Mouse (Mus musculus): ENCODE results near the gene Rec8. TPM values are rescaled to one million over a fixed set of nuclear protein-coding genes. Genes with fewer than 3 reads are reported as not detected.

Rec8 gene
- polyA plus RNA-seq, 1 experiment: not detected

GRCm38 (mm10) chr14:55608339-55608738 lies 9.5 kb upstream of the Rec8 start:
- Histone ChIP-seq H3K79me3 (ENCODE audit: low read depth) (no peaks in the 10 kb centered on the region), H3K36me3 (ENCODE audit: control insufficient read depth, insufficient read depth) (peaks cover 42% of the 10 kb centered on the region), H3K4me3 (ENCODE audit: insufficient read depth, poor library complexity, severe bottlenecking) (no peak overlapping the region), H3K79me2 (ENCODE audit: control insufficient read depth, insufficient read depth) (no peaks in the 10 kb centered on the region), H3K27me3 (ENCODE audit: control insufficient read depth, insufficient read depth, insufficient read length) (no peaks in the 10 kb centered on the region), H3ac (ENCODE audit: control insufficient read depth, insufficient read length, low read depth) (no peak overlapping the region)
- no peak for TF ChIP-seq MYOG (IDR thresholded peaks at IDR 0.05; ENCODE audit: control insufficient read depth, extremely low read depth, insufficient read length)
- no peak for TF ChIP-seq MAX (IDR thresholded peaks at IDR 0.05)

DNA sequence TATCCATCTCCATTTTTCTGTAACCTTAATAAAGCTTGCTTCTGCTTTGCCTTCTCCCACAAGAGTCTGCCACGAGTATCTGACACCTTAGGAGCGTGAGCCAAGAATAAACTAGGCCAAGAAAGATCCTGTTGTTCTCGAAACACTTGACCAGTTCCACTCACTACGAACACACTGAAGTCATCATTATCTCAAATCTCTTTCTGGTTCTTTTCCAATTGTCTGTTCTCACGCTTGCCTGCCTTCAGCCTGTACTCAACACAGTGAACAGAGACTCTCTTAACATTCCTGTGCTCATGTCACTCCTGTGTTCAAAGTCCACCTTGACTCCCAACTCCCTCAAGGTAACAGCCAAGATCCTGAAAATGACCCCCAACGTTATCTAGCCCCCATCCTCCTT lies 4.5 kb upstream of the Rec8 start:
- Histone ChIP-seq H3K4me3 (ENCODE audit: insufficient read depth, poor library complexity, severe bottlenecking) (no peak overlapping the region), H3K79me3 (ENCODE audit: low read depth) (no peaks in the 10 kb centered on the region), H3K79me2 (ENCODE audit: control insufficient read depth, insufficient read depth) (no peaks in the 10 kb centered on the region), H3K27me3 (ENCODE audit: control insufficient read depth, insufficient read depth, insufficient read length) (no peaks in the 10 kb centered on the region), H3ac (ENCODE audit: control insufficient read depth, insufficient read length, low read depth) (no peak overlapping the region), H3K36me3 (ENCODE audit: control insufficient read depth, insufficient read depth) (peaks cover 14% of the 10 kb centered on the region)
- TF ChIP-seq MAX (IDR thresholded peaks at IDR 0.05) (no peak), MYOD1 (IDR thresholded peaks at IDR 0.05; ENCODE audit: control insufficient read depth, insufficient read length, low read depth) (no peak), CTCF (IDR thresholded peaks at IDR 0.05; ENCODE audit: control insufficient read depth, insufficient read depth, insufficient read length) (no peak), CEBPB (IDR thresholded peaks at IDR 0.05; ENCODE audit: low read depth) (no peak), MYOG (IDR thresholded peaks at IDR 0.05; ENCODE audit: control insufficient read depth, extremely low read depth, insufficient read length) (no peak), USF1 (IDR thresholded peaks at IDR 0.05; ENCODE audit: low read depth) (no peak), FOSL1 (IDR thresholded peaks at IDR 0.05; ENCODE audit: insufficient read depth, low read length, poor library complexity, severe bottlenecking) (no peak)

GRCm38 (mm10) chr14:55614565-55615178 lies 3.2 kb upstream of the Rec8 start:
- TF ChIP-seq CEBPB (IDR thresholded peaks at IDR 0.05; ENCODE audit: low read depth) (no peak), FOSL1 (IDR thresholded peaks at IDR 0.05; ENCODE audit: insufficient read depth, low read length, poor library complexity, severe bottlenecking) (no peak)
- Histone ChIP-seq H3K79me3 (ENCODE audit: low read depth) (no peaks in the 10 kb centered on the region), H3K27me3 (ENCODE audit: control insufficient read depth, insufficient read depth, insufficient read length) (no peaks in the 10 kb centered on the region), H3K79me2 (ENCODE audit: control insufficient read depth, insufficient read depth) (no peaks in the 10 kb centered on the region), H3K36me3 (ENCODE audit: control insufficient read depth, insufficient read depth) (peaks cover under 1% of the 10 kb centered on the region), H3K4me3 (ENCODE audit: insufficient read depth, poor library complexity, severe bottlenecking) (no peak overlapping the region), H3ac (ENCODE audit: control insufficient read depth, insufficient read length, low read depth) (no peak overlapping the region)

DNA sequence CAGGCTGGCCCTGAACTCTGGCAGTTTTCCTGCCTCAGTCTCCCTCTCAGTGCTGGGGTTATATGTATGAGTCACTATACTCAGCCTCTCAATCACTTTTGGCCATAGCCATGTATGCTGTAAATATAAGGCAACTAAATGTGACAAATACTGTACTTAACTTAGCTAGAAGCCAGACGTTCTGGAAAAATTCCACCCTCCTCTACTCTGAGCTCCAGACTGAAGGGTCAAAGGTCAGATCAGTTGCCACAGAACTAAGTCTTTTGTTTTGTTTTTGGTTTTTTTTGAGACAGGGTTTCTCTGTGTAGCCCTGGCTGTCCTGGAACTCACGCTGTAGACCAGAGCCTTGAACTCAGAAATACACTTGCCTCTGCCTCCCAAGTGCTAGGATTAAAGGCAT lies 2.0 kb upstream of the Rec8 start:
- no peaks in the 10 kb centered on the region for H3K27me3 ChIP-seq (ENCODE audit: control insufficient read depth, insufficient read depth, insufficient read length)
- no peaks in the 10 kb centered on the region for H3K79me3 ChIP-seq (ENCODE audit: low read depth)
- H3K36me3 ChIP-seq (ENCODE audit: control insufficient read depth, insufficient read depth): no peaks in the 10 kb centered on the region
- TF ChIP-seq MYOG (IDR thresholded peaks at IDR 0.05; ENCODE audit: control insufficient read depth, extremely low read depth, insufficient read length) (no peak), CTCF (IDR thresholded peaks at IDR 0.05; ENCODE audit: control insufficient read depth, insufficient read depth, insufficient read length) (no peak), FOSL1 (IDR thresholded peaks at IDR 0.05; ENCODE audit: insufficient read depth, low read length, poor library complexity, severe bottlenecking) (no peak), MAX (IDR thresholded peaks at IDR 0.05) (no peak), CEBPB (IDR thresholded peaks at IDR 0.05; ENCODE audit: low read depth) (no peak), USF1 (IDR thresholded peaks at IDR 0.05; ENCODE audit: low read depth) (no peak), MYOD1 (IDR thresholded peaks at IDR 0.05; ENCODE audit: control insufficient read depth, insufficient read length, low read depth) (no peak)
- H3K79me2 ChIP-seq (ENCODE audit: control insufficient read depth, insufficient read depth): no peaks in the 10 kb centered on the region
- H3K4me3 ChIP-seq (ENCODE audit: insufficient read depth, poor library complexity, severe bottlenecking): no peak overlapping the region
- no peak overlapping the region for H3ac ChIP-seq (ENCODE audit: control insufficient read depth, insufficient read length, low read depth)

- no peak overlapping the region for H3K4me3 ChIP-seq (ENCODE audit: insufficient read depth, poor library complexity, severe bottlenecking)
- H3ac ChIP-seq (ENCODE audit: control insufficient read depth, insufficient read length, low read depth): no peak overlapping the region
- H3K27me3 ChIP-seq (ENCODE audit: control insufficient read depth, insufficient read depth, insufficient read length): no peaks in the 10 kb centered on the region
- no peaks in the 10 kb centered on the region for H3K79me2 ChIP-seq (ENCODE audit: control insufficient read depth, insufficient read depth)
- no peaks in the 10 kb centered on the region for H3K79me3 ChIP-seq (ENCODE audit: low read depth)
- no peak for TF ChIP-seq MYOG (IDR thresholded peaks at IDR 0.05; ENCODE audit: control insufficient read depth, extremely low read depth, insufficient read length)
- no peak for TF ChIP-seq MAX (IDR thresholded peaks at IDR 0.05)
- no peak for TF ChIP-seq MYOD1 (IDR thresholded peaks at IDR 0.05; ENCODE audit: control insufficient read depth, insufficient read length, low read depth)
- no peak for TF ChIP-seq FOSL1 (IDR thresholded peaks at IDR 0.05; ENCODE audit: insufficient read depth, low read length, poor library complexity, severe bottlenecking)
- TF ChIP-seq CEBPB (IDR thresholded peaks at IDR 0.05; ENCODE audit: low read depth): no peak
- no peak for TF ChIP-seq CTCF (IDR thresholded peaks at IDR 0.05; ENCODE audit: control insufficient read depth, insufficient read depth, insufficient read length)
- no peak for TF ChIP-seq USF1 (IDR thresholded peaks at IDR 0.05; ENCODE audit: low read depth)
- H3K36me3 ChIP-seq (ENCODE audit: control insufficient read depth, insufficient read depth): no peaks in the 10 kb centered on the region
Observed at GRCm38 (mm10) chr14:55616844-55617243, 993 bp upstream of the Rec8 start.

- no peaks in the 10 kb centered on the region for H3K79me3 ChIP-seq (ENCODE audit: low read depth)
- no peaks in the 10 kb centered on the region for H3K36me3 ChIP-seq (ENCODE audit: control insufficient read depth, insufficient read depth)
- no peaks in the 10 kb centered on the region for H3K79me2 ChIP-seq (ENCODE audit: control insufficient read depth, insufficient read depth)
- H3ac ChIP-seq (ENCODE audit: control insufficient read depth, insufficient read length, low read depth): no peak overlapping the region
- no peak overlapping the region for H3K4me3 ChIP-seq (ENCODE audit: insufficient read depth, poor library complexity, severe bottlenecking)
- H3K27me3 ChIP-seq (ENCODE audit: control insufficient read depth, insufficient read depth, insufficient read length): no peaks in the 10 kb centered on the region
- TF ChIP-seq MYOD1 (IDR thresholded peaks at IDR 0.05; ENCODE audit: control insufficient read depth, insufficient read length, low read depth) (no peak), CEBPB (IDR thresholded peaks at IDR 0.05; ENCODE audit: low read depth) (no peak), CTCF (IDR thresholded peaks at IDR 0.05; ENCODE audit: control insufficient read depth, insufficient read depth, insufficient read length) (no peak), USF1 (IDR thresholded peaks at IDR 0.05; ENCODE audit: low read depth) (no peak), MYOG (IDR thresholded peaks at IDR 0.05; ENCODE audit: control insufficient read depth, extremely low read depth, insufficient read length) (no peak), MAX (IDR thresholded peaks at IDR 0.05) (no peak), FOSL1 (IDR thresholded peaks at IDR 0.05; ENCODE audit: insufficient read depth, low read length, poor library complexity, severe bottlenecking) (no peak)
Observed at GRCm38 (mm10) chr14:55618486-55619195, 804 bp downstream of the Rec8 start.
